Mouse (Mus musculus): ENCODE measurements around the gene Tmed2. TPM values are rescaled to one million over a fixed set of nuclear protein-coding genes. Genes with fewer than 3 reads are reported as not detected.
"Not testable (repeated sequence)": the region's sequence is repeated elsewhere in the genome, so short reads cannot be mapped to it uniquely, and the experiment has no call there.

Tmed2 gene
- total RNA-seq, 2 experiments from 2014 or later, result 103 to 104 TPM

- intact Hi-C loops (cut with DNase I), result no loop called here
- DNase-seq (ENCODE audit: low spot score in 2 of 2), result no peak
These were observed 11.6 kb downstream of the Tmed2 start for GRCm38 (mm10) chr5:124552094-124552472.

- DNase-seq (ENCODE audit: low spot score in 2 of 2), result peak; percentile 88 to 90
- intact Hi-C loops (cut with DNase I), result no loop called here
These were observed 12.2 kb downstream of the Tmed2 start, which contains the start of gene Ddx55 for GRCm38 (mm10) chr5:124552558-124553307. Gene Ddx55 (plus strand): TSS chr5:124552864.

DNA sequence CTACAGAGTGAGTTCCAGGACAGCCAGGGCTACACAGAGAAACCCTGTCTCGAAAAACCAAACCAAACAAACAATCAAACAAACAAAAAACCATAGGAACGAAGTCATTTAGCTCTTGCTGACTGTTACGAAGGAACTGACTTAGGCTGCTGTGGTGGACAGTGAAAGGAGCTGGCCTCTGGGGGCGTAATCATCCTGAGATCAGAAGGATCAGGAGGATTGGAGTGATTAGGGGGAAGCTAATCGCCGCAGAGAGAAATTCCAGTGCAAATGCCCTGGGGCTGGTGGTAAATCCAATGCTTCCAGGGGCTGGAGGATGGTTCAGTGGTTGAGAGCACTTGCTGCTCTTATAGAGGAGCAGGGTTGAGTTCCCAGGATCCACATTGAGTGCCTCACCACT, 13.1 kb downstream of the Tmed2 start:
- no peak for DNase-seq (ENCODE audit: low spot score in 2 of 2)
- intact Hi-C loops (cut with DNase I), result no loop called here

DNA sequence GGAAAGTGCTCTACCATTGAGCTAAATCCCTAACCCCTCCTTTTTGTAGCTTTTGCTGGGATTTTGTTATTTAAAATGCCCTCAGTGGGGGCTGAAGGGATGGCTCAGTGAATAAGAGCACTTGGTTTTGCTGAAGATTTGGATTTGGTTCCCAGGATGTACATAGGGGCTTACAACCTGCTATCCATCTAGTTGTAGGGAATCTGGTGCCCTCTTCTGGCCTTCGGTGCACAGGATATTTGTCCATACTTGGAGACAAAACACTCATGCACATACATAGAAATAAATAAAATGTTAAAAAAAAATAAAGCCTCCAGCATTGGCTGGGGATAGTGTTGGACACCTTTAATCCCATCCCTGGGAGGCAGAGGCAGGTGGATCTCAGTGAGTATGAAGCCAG, 14.7 kb downstream of the Tmed2 start:
- intact Hi-C loops (cut with DNase I), result no loop called here

DNA sequence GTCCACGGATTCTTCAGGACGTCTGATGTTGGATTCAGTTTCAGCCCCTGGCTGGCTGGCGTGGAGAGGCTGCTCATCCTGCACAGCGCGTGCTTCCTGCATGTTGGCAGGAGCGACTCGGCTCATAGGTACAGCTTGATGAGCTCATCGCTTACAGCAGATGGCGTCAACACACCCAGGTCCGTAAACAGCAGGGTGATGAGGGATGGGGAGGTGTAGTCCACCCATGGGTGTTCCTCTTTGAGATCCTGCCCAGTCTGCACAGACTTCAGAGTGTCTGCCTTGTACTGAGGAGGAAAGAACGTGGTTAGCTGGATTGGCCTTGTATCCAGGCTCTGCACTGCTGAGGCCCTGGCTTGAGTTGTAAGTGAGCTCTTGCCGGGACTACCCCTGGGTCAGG, 30.6 kb downstream of the Tmed2 start:
- DNase-seq (ENCODE audit: low spot score in 2 of 2), result peak; percentile 48 to 63
- intact Hi-C loops (cut with DNase I), result no loop called here

More for the DNA sequence above, 14.7 kb downstream of the Tmed2 start:
- no peak for DNase-seq (ENCODE audit: low spot score in 2 of 2)

- intact Hi-C loops (cut with DNase I), result no loop called here
- DNase-seq (ENCODE audit: low spot score in 2 of 2), result no peak
These were observed 35.0 kb downstream of the Tmed2 start for GRCm38 (mm10) chr5:124575467-124575866.

DNA sequence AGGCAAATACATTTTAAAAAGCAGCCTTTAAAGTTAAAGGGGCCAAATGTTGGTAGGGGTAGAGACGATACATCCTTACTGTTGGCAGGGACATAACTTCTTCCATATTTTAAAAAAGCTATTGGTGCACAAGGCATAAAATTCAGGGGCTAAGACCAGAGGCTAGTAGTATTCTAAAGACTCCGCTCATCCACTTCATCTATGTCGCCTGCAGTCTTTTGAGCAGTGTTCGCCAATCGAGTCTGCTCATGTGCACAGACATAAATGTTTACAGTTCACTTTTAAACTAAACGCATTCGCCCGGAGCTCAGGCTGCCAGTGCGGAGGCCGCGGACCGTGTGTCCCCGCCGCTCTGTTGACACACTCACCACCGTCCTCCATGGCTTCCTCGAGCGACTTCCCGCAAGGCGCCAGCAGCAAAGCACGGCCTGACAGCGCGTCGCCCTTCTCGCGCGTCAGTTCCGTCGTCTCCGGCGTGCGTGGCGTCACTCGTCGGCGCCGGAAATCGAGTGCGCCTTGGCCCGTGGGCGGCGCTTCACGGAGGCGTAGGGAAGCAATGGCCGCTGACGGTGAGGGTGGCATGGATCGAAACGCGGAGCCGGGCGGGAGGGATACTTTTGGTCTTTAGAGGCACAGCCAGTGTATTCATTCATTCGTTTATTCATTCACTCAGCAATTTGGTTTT, 38.3 kb downstream of the Tmed2 start, which contains the start of the genes Eif2b1 and Gtf2h3:
TSS of gene Eif2b1 (minus strand) at position 499 of the 685 bp plus-strand sequence.
TSS of gene Gtf2h3 (plus strand) at position 508 of the 685 bp plus-strand sequence.
- intact Hi-C loops (cut with DNase I), result no loop called here
- peak; percentile 92 to 96 for DNase-seq (ENCODE audit: low spot score in 2 of 2)

GRCm38 (mm10) chr5:124582515-124582914, 42.0 kb downstream of the Tmed2 start:
- no peak for DNase-seq (ENCODE audit: low spot score in 2 of 2)
- intact Hi-C loops (cut with DNase I), result no loop called here

GRCm38 (mm10) chr5:124592768-124593167, 52.3 kb downstream of the Tmed2 start:
- no peak for DNase-seq (ENCODE audit: low spot score in 2 of 2)
- intact Hi-C loops (cut with DNase I), result no loop called here

DNA sequence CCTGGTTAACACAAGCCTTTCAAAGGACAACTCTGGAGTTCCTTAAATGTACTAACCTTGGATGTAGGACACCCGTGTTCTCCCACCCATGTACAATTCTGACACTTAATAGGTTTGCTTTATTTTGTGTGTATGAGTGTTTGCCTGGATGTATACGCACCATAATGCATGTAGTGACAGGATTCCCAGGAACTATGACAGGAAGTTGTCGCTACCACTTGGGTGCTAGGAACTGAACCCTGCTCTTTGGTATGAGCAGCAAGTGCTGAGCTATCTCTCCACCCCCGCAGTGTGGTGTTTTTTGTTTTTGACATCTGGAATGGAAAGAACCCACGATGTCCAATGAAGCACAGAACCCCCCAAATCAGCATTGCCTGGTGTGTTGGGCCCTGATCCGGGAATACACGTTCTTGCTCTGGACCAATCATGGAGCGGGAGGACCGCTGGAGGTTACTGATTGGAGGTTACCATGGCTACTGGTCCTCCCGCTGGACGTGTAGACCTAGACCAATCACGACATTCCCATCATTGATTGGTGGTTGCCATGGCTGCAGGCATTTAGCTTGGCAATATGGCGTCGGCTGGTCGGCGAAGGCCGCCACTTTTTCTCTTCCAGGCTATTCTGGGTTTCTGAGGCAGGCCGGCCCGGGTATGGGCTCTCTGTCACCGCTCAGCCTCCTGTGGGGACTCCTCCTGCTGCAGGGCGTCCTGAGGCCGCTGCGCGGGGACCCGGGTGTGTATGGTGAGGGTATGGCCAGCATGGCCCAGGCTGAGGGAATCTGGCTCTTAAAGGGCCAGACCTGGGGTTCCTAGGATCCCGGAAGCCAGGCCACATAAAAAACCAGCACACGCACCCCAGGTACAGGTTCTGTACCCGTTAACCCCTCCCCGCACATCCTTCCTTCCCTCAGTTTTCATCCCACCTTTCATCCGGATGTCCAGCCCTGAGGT, 58.0 kb downstream of the Tmed2 start:
- intact Hi-C loops (cut with DNase I), result no loop called here
- DNase-seq (ENCODE audit: low spot score in 2 of 2), result peak; percentile 95 to 99

GRCm38 (mm10) chr5:124599726-124600125, 59.2 kb downstream of the Tmed2 start:
- intact Hi-C loops (cut with DNase I); DNase-seq (ENCODE audit: low spot score in 2 of 2): not testable (repeated sequence)

Other genes with a start within 250 kb of the Tmed2 start
- 10 to 100 TPM; 17.5 to 18.9 TPM for gene Mphosph9, start 212.7 kb upstream of the Tmed2 start, total RNA-seq (2021)
- gene 2810006K23Rik, start 212.6 kb upstream of the Tmed2 start, total RNA-seq (2021), result 10 to 100 TPM; 13.7 to 15.2 TPM
- gene Cdk2ap1, start 177.6 kb upstream of the Tmed2 start, total RNA-seq (2021), result 100 to 1,000 TPM; 125 to 141 TPM
- gene Sbno1, start 114.7 kb upstream of the Tmed2 start, total RNA-seq (2021), result 100 to 1,000 TPM; 139 to 153 TPM
- gene Kmt5a, start 100.8 kb upstream of the Tmed2 start, total RNA-seq (2021), result 10 to 100 TPM; 44.3 to 48.7 TPM
- 10 to 100 TPM; 24.7 to 25.8 TPM for gene Rilpl2, start 62.3 kb upstream of the Tmed2 start, total RNA-seq (2021)
- gene Snrnp35, start 57.6 kb upstream of the Tmed2 start, total RNA-seq (2021), result 10 to 100 TPM; 20.9 to 24.2 TPM
- 10 to 100 TPM; 42.5 to 57.5 TPM for gene Rilpl1, start 9.3 kb upstream of the Tmed2 start, total RNA-seq (2021)
- gene Ddx55, start 12.2 kb downstream of the Tmed2 start, total RNA-seq (2021), result 10 to 100 TPM; 20.5 to 26.3 TPM
- gene Eif2b1, start 38.4 kb downstream of the Tmed2 start, total RNA-seq (2021), result 10 to 100 TPM; 41.7 to 42.0 TPM
- gene Gtf2h3, start 38.4 kb downstream of the Tmed2 start, total RNA-seq (2021), result 10 to 100 TPM; 26.2 to 30.8 TPM
- gene Atp6v0a2, start 87.9 kb downstream of the Tmed2 start, total RNA-seq (2021), result 10 to 100 TPM; 54.6 to 56.1 TPM
- gene Dnah10, start 184.4 kb downstream of the Tmed2 start, total RNA-seq (2021), result 1 to 10 TPM in 1 of 2 experiments, under 1 TPM in 1; 0.93 to 1.0 TPM